Mouse (Mus musculus) ES-Bruce4 (cell line): ENCODE data around the gene Cd82.

Source experiments
- CTCF ChIP-seq: IDR thresholded peaks from one replicate; pipeline ENCODE4 v1.8.1; 2011; ENCODE audit warnings: low read depth, low read length
- EP300 ChIP-seq: IDR thresholded peaks from 2 replicates; pipeline ENCODE4 v1.6.1; 2011; ENCODE audit warnings: low read depth, low read length; ENCODE audit not compliant: insufficient read depth

- no peak for TF ChIP-seq CTCF
- TF ChIP-seq EP300 = no peak
Measured at GRCm38 (mm10) chr2:93459208-93459920, 3.6 kb downstream of the Cd82 start.
